Mouse (Mus musculus): ENCODE results near the gene Pak6. TPM values are rescaled to one million over a fixed set of nuclear protein-coding genes. Genes with fewer than 3 reads are reported as not detected.
"Not testable (repeated sequence)": the region's sequence is repeated elsewhere in the genome, so short reads cannot be mapped to it uniquely, and the experiment has no call there.

Gene Pak6
- polyA plus RNA-seq (2012; ENCODE audit: insufficient read depth, insufficient read length, missing spikeins) = not detected in 2 replicates

GRCm38 (mm10) chr2:118662902-118663803 lies at the start of gene Pak6:
Pak6 (plus strand) TSS chr2:118663303.
- peak within 1 kb of the TSS; percentile 47 for H3K4me3 ChIP-seq (ENCODE audit: insufficient read depth, low read depth, low read length)
- no peak within 1 kb of the TSS for H3K27ac ChIP-seq (replicated peaks; ENCODE audit: low read depth, low read length)
- peaks cover 4% of the 10 kb centered on the region; the same call in 1 of the 2 replicates for H3K4me1 ChIP-seq (ENCODE audit: control insufficient read depth, insufficient read depth, insufficient read length, low read length)

DNA sequence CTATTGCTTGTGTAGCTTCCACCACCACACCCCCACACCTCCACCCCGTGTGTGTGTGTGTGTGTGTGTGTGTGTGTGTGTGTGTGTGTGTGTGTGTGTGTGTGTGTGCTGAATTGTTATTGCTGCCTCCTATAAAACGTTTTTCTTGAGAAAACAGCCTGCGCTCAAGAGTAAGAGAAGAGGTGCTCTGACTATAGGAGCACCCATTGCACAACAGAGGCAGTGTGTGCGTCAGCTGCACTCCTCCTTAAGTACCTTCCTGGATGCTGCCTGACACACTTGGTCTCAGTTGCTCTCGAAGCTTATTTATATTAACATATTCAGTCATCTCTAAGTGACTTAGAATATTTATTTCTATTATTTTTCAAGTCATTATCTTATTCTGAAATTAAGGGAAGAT lies 45.1 kb upstream of the Pak6 start:
- H3K4me1 ChIP-seq (ENCODE audit: control insufficient read depth, insufficient read depth, insufficient read length, low read length) = no peaks in the 10 kb centered on the region
- no peak overlapping the region for H3K27ac ChIP-seq (replicated peaks; ENCODE audit: low read depth, low read length)
- no peak overlapping the region for H3K4me3 ChIP-seq (ENCODE audit: insufficient read depth, low read depth, low read length)

- no peak overlapping the region for H3K27ac ChIP-seq (replicated peaks; ENCODE audit: low read depth, low read length)
- H3K4me1 ChIP-seq (ENCODE audit: control insufficient read depth, insufficient read depth, insufficient read length, low read length) = no peaks in the 10 kb centered on the region
- no peak overlapping the region for H3K4me3 ChIP-seq (ENCODE audit: insufficient read depth, low read depth, low read length)
These were observed 43.0 kb upstream of the Pak6 start for GRCm38 (mm10) chr2:118620101-118620500.

DNA sequence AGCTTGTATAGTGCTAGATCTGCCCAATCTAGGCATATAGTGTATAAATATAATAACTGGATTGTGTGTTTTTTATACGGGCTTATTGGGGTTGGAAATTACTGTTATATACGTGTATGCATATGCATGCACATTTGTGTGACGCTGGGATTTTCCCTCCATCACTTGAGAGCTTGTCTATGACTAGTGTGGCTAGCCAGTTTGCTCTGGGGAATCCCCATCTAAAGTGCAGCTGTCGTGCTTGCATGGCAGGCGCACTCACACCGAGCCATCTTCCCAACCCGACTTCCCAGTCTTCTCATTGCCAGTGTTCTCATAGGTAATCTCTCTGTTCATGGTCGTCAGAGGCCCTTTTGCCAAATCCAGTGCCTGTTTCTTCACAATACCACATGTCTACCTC lies 42.5 kb upstream of the Pak6 start:
- Histone ChIP-seq H3K4me3 (ENCODE audit: insufficient read depth, low read depth, low read length) (no peak overlapping the region), H3K27ac (replicated peaks; ENCODE audit: low read depth, low read length) (no peak overlapping the region)

GRCm38 (mm10) chr2:118629276-118629675 lies 33.8 kb upstream of the Pak6 start:
- no peaks in the 10 kb centered on the region for H3K4me1 ChIP-seq (ENCODE audit: control insufficient read depth, insufficient read depth, insufficient read length, low read length)
- no peak overlapping the region for H3K27ac ChIP-seq (replicated peaks; ENCODE audit: low read depth, low read length)

More for the DNA sequence above, 42.5 kb upstream of the Pak6 start:
- no peaks in the 10 kb centered on the region for H3K4me1 ChIP-seq (ENCODE audit: control insufficient read depth, insufficient read depth, insufficient read length, low read length)

GRCm38 (mm10) chr2:118633441-118633840 lies 29.7 kb upstream of the Pak6 start:
- Histone ChIP-seq H3K4me1 (ENCODE audit: control insufficient read depth, insufficient read depth, insufficient read length, low read length) (no peaks in the 10 kb centered on the region), H3K27ac (replicated peaks; ENCODE audit: low read depth, low read length) (no peak overlapping the region), H3K4me3 (ENCODE audit: insufficient read depth, low read depth, low read length) (no peak overlapping the region)

More at GRCm38 (mm10) chr2:118629276-118629675, 33.8 kb upstream of the Pak6 start:
- H3K4me3 ChIP-seq (ENCODE audit: insufficient read depth, low read depth, low read length) = no peak overlapping the region

DNA sequence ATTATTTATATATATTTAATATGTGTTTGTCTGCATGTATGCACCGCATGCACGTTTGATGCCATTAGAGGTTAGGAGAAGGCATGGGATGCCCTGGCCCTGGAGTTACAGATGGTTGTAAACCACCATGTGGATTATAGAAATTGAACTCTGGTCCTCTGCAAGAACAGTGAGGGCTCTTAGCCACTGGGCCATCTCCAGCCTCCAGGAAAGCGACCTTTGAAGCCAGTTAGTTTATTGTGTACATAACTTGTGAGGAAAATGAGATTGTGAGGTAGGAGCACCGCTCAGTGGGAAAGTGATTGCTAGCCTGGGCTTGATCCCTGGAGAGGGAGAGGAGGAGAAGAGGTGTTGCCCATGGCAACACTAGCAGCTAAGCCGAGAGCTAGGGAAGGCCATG lies 25.8 kb upstream of the Pak6 start:
- Histone ChIP-seq H3K4me3 (ENCODE audit: insufficient read depth, low read depth, low read length) (no peak overlapping the region), H3K27ac (replicated peaks; ENCODE audit: low read depth, low read length) (no peak overlapping the region)

GRCm38 (mm10) chr2:118637888-118638526 lies 25.1 kb upstream of the Pak6 start:
- no peak overlapping the region for H3K4me3 ChIP-seq (ENCODE audit: insufficient read depth, low read depth, low read length)
- no peak overlapping the region for H3K27ac ChIP-seq (replicated peaks; ENCODE audit: low read depth, low read length)
- no peaks in the 10 kb centered on the region for H3K4me1 ChIP-seq (ENCODE audit: control insufficient read depth, insufficient read depth, insufficient read length, low read length)

More for the DNA sequence above, 25.8 kb upstream of the Pak6 start:
- no peaks in the 10 kb centered on the region for H3K4me1 ChIP-seq (ENCODE audit: control insufficient read depth, insufficient read depth, insufficient read length, low read length)

- no peaks in the 10 kb centered on the region for H3K4me1 ChIP-seq (ENCODE audit: control insufficient read depth, insufficient read depth, insufficient read length, low read length)
- H3K4me3 ChIP-seq (ENCODE audit: insufficient read depth, low read depth, low read length) = no peak overlapping the region
- no peak overlapping the region for H3K27ac ChIP-seq (replicated peaks; ENCODE audit: low read depth, low read length)
These were observed 24.4 kb upstream of the Pak6 start for GRCm38 (mm10) chr2:118638686-118639085.

DNA sequence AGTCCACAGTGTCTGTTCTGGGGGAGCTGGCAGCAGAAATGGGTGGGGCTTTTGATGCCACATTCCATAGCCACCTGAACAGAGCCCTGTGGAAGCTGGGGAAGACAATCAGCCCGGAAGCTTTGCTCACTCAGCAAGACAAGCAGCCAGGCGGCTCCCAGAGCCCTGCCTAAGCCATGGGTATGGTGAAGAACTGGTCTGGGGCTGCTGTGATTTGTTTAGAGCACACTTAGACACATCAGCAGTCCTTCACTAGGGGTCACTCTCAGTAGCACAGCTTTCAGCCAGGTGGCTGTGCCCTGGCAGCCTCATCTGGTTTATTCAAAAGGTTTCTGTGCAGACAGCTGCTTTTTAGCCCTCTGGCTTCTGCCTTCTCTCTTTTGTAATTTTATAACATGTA lies 22.0 kb upstream of the Pak6 start:
- H3K27ac ChIP-seq (replicated peaks; ENCODE audit: low read depth, low read length) = no peak overlapping the region
- no peaks in the 10 kb centered on the region for H3K4me1 ChIP-seq (ENCODE audit: control insufficient read depth, insufficient read depth, insufficient read length, low read length)
- no peak overlapping the region for H3K4me3 ChIP-seq (ENCODE audit: insufficient read depth, low read depth, low read length)

GRCm38 (mm10) chr2:118642431-118642830 lies 20.7 kb upstream of the Pak6 start:
- Histone ChIP-seq H3K27ac (replicated peaks; ENCODE audit: low read depth, low read length) (no peak overlapping the region), H3K4me1 (ENCODE audit: control insufficient read depth, insufficient read depth, insufficient read length, low read length) (no peaks in the 10 kb centered on the region), H3K4me3 (ENCODE audit: insufficient read depth, low read depth, low read length) (no peak overlapping the region)

DNA sequence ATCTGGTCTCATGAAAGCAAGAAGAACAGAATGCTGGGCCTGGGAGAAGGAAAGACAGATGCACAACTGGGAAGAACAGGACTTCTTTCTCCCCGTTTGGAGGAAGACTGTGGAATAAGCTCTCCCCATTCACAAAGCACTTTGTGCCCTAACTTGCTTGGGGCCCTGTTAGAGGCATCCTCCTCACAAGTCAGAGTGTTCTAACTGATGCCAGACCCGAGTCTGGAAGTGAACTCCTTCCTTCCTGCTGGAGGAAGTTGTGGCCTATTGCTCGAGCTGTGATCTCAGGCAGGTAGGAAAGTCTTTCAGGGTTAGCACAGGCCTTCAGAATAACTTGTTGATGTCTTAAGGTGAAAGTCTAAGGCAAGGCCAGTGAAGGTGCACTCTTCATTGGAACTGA lies 20.2 kb upstream of the Pak6 start:
- no peak overlapping the region for H3K4me3 ChIP-seq (ENCODE audit: insufficient read depth, low read depth, low read length)
- no peak overlapping the region for H3K27ac ChIP-seq (replicated peaks; ENCODE audit: low read depth, low read length)
- H3K4me1 ChIP-seq (ENCODE audit: control insufficient read depth, insufficient read depth, insufficient read length, low read length) = no peaks in the 10 kb centered on the region

DNA sequence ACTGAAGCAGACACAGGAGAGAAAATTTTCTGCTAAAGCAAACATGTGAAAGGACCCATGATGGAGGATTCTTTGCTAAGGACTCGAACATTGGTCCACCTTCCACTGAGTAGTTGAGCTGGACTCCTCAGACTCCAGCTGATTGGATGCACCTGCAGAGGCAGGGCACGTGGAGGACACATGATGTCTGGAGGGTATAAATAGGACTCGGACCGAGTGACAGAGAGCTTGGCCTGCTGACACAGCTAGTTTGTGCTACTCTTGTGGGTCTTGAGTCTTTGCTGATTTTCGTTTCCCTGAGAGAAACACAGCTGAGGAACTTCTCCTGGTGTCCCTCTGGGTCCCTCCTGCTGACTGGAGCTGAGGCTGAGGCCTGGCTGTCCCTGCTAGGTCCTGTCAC lies 16.4 kb upstream of the Pak6 start:
- Histone ChIP-seq H3K4me1 (ENCODE audit: control insufficient read depth, insufficient read depth, insufficient read length, low read length) (no peaks in the 10 kb centered on the region), H3K4me3 (ENCODE audit: insufficient read depth, low read depth, low read length) (no peak overlapping the region), H3K27ac (replicated peaks; ENCODE audit: low read depth, low read length) (no peak overlapping the region)

- H3K4me3 ChIP-seq (ENCODE audit: insufficient read depth, low read depth, low read length); H3K4me1 ChIP-seq (ENCODE audit: control insufficient read depth, insufficient read depth, insufficient read length, low read length); H3K27ac ChIP-seq (replicated peaks; ENCODE audit: low read depth, low read length): not testable (repeated sequence)
These were observed 12.4 kb upstream of the Pak6 start for GRCm38 (mm10) chr2:118650697-118651096.

- Histone ChIP-seq H3K4me3 (ENCODE audit: insufficient read depth, low read depth, low read length) (no peak overlapping the region), H3K27ac (replicated peaks; ENCODE audit: low read depth, low read length) (no peak overlapping the region), H3K4me1 (ENCODE audit: control insufficient read depth, insufficient read depth, insufficient read length, low read length) (peaks cover 4% of the 10 kb centered on the region; the same call in 1 of the 2 replicates)
These were observed 6.3 kb upstream of the Pak6 start for GRCm38 (mm10) chr2:118656688-118657281.
